Mouse (Mus musculus): Measurements from ENCODE around the gene Srebf1.
A peak's percentile ranks its signal among the peaks of the same experiment; 100 is the strongest.

The Srebf1 gene

DNA sequence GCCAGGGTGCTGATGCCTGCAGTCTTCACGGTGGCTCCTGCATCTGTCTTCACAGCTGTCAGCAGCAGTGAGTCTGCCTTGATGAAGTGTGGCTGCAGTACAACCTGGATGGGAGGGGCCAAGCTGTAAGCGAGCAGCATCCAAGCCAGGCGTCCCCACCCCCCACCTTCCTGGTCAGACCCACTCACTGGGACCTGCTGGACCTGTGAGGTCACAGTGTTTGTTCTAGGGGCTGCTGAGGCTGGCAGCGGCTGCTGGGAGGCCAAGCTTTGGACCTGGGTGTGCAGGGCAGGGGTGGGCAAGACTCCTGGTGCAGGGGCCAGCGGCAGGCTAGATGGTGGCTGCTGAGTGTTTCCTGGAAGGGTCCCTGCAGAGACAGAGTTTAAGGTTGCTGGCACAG, 16.2 kb downstream of the Srebf1 start:
- DNase-seq (ENCODE audit: low spot score in 2 of 2), result no peak

DNA sequence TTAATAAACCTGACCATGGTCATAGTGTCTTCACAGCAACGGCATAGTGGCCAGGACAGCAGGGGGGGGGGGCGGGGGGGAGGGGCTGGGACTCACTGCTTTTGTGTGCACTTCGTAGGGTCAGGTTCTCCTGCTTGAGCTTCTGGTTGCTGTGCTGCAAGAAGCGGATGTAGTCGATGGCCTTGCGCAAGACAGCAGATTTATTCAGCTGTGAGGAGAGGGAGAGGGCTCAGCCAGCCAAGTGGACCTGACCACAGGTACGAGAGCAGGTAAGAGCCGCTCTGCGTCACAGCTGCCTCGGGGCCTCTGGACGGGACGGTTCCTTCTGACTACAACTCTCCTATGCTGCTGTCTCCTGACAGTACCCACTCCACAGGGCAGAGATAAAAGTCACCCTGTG, 17.4 kb downstream of the Srebf1 start:
- DNase-seq (ENCODE audit: low spot score in 2 of 2), result no peak

DNA sequence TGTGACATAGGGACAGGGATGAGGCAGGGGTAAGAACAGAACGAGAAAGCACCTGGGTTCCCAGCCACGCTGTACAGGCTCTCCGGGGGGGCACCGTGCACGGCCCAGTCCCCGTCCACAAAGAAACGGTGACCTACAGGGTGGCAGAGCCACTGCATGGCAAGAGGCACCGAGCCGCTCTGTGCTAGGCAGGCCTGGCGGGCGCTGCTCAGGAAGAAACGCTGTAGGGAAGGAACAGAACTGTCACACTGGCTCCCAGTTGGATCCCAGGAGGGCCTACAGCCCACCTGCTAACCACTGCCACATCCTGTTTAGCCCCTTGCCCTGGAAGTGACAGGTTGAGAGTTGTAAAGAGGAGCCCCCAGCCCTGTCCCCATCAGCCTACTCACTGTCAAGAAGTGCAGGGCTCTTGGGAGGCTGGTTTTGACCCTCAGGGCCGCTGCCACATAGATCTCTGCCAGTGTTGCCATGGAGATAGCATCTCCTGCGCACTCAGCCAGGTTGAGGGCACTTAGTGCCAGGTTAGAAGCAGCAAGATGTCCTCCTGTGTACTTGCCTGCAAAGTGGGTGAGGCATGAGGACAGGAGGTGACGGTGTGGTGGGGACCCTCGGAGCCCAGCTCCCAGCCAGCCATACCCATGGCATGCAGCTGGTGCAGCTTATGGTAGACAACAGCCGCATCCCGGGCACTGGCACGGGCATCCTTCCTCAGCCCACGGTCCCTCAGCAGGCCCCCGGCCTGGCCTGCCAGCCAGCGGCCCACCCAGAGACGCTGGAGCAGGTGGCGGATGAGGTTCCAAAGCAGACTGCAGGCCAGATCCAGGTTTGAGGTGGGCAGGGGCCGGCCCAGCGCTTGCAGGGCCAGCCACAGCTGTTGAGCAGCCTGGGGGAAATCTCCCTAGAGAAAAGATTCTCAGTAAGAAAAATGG, 19.4 kb downstream of the Srebf1 start:
- DNase-seq (ENCODE audit: low spot score in 2 of 2), result no peak

DNA sequence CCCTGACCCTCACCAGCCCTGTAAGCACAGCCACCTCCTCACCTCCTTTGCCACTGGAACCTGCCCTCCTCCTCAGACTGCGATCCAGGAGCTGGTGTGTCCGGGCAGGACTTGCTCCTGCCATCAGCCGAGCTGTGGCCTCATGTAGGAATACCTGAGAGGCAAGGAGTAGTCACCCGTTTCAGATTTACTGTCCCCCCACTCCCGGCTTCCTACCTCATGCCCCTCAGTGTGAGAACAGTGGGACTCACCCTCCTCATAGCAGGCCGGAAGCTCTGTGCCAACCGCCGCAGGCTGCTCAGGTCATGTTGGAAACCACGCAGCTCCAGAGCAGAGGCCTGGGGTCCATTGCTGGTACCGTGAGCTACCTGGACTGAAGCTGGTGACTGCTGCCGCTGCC, 22.0 kb downstream of the Srebf1 start:
- no peak for DNase-seq (ENCODE audit: low spot score in 2 of 2)

DNA sequence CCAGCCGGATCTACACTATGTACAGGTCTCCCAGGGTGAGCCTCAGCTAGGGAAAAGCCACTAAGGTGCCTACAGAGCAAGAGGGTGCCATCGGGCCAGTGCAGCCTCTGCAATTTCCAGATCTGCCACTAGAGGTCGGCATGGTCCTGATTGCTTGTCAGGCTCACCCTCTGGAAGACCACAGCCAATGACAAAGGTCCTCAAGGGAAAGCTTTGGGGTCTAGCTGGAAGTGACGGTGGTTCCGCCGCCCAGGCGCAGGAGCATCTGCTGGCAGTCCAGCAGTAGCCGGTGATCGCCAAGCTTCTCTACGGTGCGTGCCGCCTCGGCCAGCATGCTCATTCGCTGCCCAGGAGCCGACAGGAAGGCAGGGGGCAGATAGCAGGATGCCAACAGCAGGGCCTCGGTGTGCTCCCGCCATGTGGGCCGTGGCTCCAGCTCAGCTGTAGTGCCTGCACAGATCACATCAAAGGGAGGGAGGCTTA, 22.6 kb downstream of the Srebf1 start:
- DNase-seq (ENCODE audit: low spot score in 2 of 2), result peak; percentile 84 to 86

DNA sequence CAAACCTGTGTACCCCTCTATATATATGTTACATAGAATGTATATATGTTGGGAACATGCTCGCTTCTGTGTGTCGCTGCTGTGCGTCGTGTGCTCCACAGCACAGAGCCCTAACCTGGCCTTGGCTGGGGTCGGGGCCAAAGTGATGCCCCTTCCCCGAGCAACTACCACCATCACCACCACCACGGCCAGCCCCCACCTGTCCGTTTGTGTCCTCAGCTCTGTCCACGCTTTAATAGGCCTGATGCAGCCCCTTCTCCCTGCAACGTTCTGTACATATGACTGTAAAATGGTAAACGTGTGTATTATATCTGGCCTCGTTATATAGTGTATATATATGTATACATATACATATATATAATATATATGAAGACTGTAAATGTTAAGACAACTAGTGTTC, 23.7 kb downstream of the Srebf1 start:
- no peak for DNase-seq (ENCODE audit: low spot score in 2 of 2)

DNA sequence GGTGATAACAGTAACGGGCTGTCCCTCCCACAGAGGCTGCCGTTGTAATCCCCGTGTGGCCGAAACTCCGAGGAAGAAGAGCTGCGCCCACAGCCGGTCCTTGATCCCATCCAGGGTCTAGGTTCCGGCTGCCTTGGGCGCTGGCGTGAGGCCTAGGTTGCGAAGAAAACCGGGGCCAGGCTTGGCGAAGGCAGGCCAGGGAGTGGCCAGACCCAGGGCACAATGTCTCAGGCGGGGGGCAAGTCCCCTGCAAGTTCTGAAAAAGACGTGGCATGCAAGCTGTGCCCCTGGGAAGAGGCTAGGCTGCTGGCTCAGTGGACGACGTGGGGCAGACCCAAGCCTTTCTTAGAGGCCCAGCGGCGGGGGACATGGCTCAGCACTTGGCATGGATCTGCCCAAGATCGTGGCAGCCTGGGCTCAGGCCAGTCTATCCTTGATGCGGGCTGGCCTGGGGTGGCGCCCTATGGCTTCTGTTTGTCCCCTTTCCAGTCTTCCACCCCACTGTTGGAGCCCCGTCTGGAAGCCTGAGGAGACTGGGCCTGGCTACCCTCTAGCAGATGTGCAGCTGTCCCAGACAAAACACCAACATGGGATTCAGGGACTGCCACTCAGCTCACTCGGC, 24.3 kb downstream of the Srebf1 start:
- DNase-seq (ENCODE audit: low spot score in 2 of 2), result no peak

DNA sequence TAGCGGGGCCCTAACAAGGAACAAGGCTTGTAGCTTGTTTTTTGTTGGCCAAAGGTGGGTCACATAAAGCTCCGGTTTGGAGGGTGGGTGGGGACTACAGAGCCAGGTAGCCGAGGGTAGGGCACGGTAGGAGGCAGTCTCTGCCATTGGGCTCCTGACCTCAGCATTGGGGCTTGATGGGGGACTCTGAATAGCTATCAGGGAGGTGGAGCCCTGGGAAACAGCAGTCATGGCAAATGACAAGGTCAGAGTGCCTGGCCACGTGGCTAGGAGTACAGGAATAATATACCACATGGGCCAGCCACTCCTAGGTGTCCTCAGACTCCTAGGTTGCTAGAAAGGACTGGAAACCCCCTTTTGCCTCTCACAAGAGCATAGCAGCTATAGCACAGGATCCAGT, 26.0 kb downstream of the Srebf1 start:
- no peak for DNase-seq (ENCODE audit: low spot score in 2 of 2)

DNA sequence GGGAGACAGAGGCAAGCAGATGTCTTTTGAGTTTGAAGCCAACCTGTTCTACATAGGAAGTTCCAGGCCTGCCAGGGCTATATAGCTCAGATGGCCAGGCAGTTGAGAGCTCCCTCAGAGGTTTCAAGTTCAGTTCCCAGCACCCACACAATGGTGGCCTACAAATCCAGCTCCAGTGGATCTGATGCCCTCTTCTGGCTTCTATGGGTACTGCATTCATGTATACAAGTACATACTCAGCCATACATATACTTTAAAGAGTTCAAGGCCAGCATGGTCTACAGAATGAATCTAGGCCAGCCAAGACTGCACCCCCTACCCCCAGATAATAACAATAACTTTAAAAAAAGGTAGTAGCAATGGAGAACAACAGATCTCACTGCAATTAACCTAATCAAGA, 27.3 kb downstream of the Srebf1 start:
- DNase-seq (ENCODE audit: low spot score in 2 of 2), result no peak

DNA sequence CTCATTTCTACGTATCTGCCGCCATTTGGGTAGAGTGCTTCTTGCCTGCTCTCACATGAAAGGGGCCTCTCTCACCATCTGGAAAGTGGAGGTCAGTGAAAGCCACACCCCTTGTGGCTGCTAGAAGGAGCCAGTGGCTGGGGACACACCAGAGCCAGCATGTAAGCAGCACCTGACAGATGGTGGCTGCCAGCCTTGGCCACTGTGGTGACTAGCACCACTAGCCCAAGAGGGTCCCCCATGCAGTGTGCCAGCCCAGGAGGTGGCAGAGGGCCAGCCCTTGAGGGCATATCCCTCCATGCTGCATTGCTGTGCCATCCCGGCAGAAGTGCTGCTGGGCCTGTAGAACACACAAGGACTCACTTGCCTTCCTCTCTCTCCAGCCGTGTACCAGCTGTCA, 28.8 kb downstream of the Srebf1 start:
- DNase-seq (ENCODE audit: low spot score in 2 of 2), result no peak

DNA sequence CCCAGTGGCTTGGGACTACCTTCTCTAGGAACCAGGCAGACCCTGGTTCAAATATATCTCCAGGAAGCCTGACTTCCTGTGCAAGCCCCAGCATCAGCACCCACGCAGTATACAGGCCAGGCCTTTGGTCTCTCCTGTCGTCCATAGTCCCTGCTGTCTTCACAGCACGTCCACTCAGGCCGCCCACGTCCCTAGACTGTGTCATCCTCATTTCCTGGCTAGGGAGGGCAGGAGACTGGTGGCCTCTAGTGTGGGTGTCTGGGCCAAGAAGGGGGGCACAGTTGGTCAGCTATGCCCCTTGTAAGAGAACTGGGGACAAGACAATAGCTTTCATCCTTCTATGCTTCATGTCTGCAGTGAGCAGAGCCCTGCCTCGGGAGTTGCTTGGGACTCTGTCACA, 29.8 kb downstream of the Srebf1 start:
- DNase-seq (ENCODE audit: low spot score in 2 of 2), result no peak

DNA sequence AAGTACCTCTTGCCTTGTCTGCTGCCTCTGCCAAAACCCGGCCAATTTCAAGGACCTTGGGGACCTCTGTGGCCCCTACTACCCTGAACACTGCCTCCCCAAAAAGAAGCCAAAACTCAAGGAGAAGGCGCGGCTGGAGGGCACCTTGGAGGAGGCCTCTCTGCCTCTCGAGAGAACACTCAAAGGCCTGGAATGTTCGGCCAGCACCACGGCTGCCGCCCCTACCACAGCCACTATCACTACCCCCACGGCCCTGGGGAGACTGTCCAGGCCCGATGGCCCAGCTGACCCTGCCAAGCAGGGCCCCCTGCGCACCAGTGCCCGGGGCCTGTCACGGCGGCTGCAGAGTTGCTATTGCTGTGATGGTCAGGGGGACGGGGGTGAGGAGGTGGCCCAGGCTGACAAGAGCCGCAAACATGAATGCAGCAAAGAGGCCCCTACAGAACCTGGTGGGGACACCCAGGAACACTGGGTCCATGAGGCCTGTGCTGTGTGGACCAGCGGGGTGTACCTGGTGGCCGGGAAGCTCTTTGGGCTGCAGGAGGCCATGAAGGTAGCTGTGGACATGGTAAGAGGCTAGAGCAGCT, 32.2 kb downstream of the Srebf1 start:
- no peak for DNase-seq (ENCODE audit: low spot score in 2 of 2)

DNA sequence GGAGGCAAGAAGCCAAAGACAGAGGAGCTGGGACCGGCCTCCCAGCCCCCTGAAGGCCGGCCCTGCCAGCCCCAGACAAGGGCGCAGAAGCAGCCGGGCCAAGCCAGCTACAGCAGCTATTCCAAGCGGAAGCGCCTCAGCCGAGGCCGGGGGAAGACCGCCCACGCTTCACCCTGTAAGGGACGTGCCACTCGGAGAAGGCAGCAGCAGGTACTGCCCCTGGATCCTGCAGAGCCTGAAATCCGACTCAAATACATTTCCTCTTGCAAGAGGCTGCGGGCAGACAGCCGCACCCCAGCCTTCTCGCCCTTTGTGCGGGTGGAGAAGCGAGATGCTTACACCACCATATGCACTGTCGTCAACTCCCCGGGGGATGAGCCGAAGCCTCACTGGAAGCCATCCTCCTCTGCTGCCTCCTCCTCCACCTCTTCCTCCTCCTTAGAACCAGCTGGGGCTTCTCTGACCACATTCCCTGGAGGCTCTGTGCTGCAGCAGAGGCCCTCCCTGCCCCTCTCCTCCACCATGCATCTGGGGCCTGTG, 32.8 kb downstream of the Srebf1 start:
- DNase-seq (ENCODE audit: low spot score in 2 of 2), result no peak

DNA sequence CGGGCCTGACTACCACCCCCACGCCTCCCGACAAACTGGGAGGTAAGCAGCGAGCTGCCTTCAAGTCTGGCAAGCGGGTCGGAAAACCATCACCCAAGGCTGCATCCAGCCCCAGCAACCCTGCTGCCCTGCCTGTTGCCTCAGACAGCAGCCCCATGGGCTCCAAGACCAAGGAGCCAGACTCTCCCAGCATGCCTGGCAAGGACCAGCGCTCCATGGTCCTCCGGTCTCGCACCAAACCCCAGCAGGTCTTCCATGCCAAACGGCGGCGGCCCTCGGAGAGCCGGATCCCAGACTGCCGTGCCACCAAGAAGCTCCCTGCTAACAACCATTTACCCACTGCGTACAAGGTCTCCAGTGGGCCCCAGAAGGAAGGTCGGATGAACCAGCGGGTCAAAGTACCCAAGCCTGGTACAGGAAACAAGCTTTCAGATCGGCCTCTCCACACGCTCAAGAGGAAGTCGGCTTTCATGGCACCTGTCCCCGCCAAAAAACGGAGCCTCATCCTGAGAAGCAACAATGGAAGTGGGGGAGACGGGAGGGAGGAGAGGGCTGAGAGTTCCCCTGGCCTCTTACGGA, 34.0 kb downstream of the Srebf1 start:
- DNase-seq (ENCODE audit: low spot score in 2 of 2), result no peak

DNA sequence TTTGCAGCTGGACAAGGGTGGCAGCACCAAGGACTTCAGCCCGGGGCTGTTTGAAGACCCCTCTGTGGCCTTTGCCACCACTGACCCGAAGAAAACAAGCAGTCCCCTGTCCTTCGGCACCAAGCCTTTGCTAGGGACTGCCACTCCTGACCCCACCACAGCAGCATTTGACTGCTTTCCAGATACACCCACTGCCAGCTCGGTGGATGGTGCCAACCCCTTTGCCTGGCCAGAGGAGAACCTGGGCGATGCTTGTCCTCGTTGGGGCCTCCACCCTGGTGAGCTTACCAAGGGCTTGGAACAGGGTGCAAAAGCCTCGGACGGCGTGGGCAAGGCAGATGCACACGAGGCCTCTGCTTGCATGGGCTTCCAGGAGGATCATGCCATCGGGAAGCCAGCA, 35.3 kb downstream of the Srebf1 start:
- DNase-seq (ENCODE audit: low spot score in 2 of 2), result no peak

DNA sequence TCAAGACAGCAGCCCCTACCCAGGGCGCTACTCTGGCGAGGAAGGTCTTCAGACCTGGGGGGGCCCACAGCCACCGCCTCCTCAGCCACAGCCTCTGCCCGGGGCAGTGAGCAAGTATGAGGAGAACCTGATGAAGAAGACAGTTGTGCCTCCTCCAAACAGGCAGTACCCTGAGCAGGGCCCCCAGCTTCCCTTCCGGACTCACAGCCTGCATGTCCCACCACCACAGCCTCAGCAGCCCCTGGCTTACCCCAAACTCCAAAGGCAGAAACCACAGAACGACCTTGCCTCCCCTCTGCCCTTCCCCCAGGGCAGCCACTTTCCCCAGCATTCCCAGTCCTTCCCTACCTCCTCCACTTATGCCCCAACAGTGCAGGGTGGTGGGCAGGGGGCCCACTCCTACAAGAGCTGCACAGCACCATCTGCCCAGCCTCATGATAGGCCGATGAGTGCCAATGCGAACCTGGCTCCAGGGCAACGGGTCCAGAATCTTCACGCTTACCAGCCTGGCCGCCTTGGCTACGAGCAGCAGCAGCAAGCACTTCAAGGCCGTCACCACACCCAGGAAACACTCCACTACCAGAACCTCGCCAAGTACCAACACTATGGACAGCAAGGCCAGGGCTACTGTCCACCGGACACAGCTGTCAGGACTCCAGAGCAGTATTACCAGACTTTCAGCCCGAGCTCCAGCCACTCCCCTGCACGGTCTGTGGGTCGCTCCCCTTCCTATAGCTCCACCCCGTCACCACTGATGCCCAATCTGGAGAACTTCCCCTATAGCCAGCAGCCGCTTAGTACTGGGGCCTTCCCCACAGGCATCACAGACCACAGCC, 36.8 kb downstream of the Srebf1 start:
- no peak for DNase-seq (ENCODE audit: low spot score in 2 of 2)

DNA sequence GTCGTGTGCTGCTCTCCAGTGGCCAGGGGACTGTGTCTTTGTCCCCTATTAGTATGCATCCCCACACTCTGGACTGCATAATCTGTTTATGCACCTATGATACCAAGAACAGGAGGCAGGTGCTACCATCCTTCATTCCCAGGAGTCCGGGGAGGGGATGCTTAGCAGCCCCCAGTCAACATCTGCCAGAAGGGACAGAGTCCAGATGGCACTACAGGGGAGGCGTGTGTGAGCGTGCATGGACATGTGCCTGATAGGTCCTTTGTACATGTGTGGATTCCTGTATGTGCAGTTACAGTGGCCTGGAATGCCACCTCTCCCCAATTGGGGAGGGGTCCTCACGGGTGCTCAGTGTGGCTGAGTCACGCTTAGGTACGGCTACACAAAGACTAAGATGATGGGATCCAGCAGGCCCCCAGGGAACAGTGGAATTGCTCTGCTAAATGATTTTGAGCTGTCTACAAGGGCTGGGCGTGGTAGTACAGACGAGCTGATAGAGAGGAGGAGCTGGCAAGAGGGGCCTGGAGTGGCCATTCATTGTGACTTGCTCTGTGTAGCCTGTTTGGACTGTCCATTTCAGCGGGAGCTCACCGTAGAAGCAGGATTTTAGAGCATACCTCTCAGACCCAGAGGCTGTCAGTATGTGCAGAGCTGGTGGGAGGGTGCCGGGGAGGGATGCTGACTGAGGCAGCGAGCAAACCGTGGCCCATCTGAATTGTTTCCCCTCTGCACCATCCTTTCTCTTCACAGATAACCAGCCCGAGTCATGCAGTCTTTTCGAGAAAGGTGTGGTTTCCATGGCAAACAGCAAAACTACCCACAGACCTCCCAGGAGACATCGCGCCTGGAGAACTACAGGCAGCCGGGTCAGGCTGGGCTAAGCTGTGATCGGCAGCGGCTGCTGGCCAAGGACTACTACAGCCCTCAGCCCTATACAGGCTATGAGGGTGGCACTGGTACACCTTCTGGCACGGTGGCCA, 37.7 kb downstream of the Srebf1 start:
- DNase-seq (ENCODE audit: low spot score in 2 of 2), result peak; percentile 46 to 65

DNA sequence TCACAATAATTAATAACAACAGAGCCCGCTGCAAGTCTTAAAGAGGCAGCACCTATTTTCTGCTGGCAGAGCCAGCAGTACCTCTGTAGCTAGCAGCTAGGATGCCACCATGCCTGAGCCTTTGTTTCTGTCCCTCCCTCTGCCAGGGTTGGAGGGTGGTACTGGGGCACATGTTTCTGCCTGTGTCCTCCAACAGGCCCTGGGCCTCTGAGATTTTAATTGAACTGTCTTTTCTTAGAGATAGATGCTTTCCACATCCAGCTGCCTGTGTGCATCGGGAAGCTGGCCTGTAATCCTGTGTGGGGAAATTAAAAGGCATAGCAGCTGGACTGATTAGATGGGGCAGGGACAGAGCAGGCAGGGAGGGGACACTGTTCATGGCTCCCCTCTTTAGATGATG, 39.6 kb downstream of the Srebf1 start:
- no peak for DNase-seq (ENCODE audit: low spot score in 2 of 2)

DNA sequence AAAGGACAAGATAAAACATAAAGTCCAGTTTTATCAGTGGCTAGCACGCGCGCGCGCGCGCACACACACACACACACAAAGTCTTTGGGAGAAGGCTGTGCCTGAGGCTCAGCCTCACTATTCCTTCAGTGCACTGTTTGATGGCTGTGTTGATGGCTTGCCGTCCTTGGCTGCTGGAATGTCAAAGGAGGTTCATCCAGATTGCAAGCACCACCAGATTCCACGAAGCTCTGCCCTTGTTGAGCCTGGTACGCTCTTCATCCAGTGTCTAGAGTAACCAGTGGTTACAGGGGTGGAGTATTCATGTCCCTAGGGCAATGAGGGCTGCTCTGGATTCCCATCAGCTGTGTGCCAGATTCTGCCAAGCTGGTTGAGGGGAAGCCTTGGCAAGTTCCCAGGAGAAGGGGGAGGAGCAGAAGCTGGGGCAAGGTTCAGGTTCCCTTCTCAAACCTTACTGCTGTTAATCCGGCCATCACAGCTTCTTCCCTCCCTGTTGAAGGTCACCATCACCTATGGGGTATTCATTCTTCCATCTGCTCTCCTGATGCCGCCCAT, 40.2 kb downstream of the Srebf1 start:
- no peak for DNase-seq (ENCODE audit: low spot score in 2 of 2)

DNA sequence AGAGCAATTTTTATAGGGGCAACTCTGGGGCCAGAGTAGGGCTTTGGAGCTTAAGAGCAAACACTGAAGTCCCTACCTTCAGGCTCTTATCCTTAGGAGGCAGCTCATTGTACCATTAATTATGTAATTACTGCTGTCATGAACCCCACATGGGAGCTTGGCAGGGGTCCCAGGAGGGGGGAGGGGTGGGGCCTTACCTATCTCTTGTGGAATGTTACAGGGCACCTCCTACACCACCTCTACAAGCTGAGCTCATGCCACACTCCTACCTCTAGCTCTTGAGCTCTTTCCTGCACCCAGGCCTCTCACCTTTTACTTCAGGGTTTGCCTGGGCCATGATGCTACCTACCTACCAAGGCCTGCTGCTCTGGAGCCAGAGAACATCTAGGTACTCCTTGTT, 43.9 kb downstream of the Srebf1 start:
- no peak for DNase-seq (ENCODE audit: low spot score in 2 of 2)

Measured in right cerebral cortex, postnatal 36 days (tissue).